Mouse (Mus musculus): ENCODE results near the gene Wipf2. TPM values are rescaled to one million over a fixed set of nuclear protein-coding genes. Genes with fewer than 3 reads are reported as not detected.

Gene Wipf2
- polyA plus RNA-seq, 1 experiment from 2014 or later, result 2.2 TPM

DNA sequence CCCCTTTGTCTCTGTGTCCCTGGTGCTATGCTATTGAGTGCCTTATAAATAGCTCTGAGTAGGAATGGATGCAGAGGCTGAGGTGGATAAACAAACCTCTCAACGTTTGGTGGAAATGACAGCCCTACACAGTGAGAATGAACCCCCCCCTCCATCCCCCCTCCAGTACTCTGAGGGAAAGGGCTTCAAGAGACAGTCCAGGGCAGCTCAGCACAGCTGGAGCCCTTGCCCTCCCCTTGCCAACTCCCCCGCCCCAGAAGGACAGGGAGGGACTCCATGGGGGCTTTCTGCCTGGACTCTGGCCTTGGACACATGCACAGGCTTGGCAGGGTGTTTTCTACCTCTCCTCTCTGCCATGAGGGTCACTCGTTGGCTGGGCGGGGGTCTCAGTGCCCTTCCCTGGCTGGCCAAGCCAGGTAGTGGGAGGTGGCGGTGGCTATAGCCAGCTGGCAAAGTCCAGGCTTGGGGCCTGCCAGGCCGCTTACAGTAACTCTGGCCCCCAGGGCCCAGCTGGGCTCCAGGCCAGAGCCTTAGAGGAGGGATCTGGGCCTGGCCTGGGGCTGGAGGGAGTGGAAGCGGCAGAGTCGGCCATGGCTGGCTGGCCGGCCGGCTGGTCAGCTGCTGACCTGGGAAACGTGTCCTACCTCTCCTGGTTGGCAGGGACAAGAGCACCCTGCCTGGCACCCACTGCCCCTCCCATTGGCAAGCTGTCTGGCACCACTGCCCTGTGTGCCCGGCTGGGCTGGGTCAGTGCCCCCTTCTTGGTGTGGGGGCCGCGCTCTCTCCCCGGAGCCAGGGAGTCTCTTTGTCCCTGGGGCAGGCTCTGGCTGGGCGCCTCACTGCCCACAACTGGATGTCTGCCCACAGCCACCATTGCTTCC lies 87.8 kb downstream of the Wipf2 start:
- H3K27me3 ChIP-seq (replicated peaks), result peaks cover 20% of the 10 kb centered on the region
- peak overlapping the region; percentile 48 for H3K27ac ChIP-seq
- H3K4me2 ChIP-seq, result no peak overlapping the region
- no peaks in the 10 kb centered on the region for H3K9me3 ChIP-seq (replicated peaks)
- no peak overlapping the region for H3K9ac ChIP-seq
- no peak for ATAC-seq
- no peak overlapping the region for H3K4me3 ChIP-seq
- H3K4me1 ChIP-seq, result peaks cover 80% of the 10 kb centered on the region
- 72% methylated on average over 16 of the region's 16 CpGs for WGBS (ENCODE audit: insufficient replicate concordance)
- peaks cover 7% of the 10 kb centered on the region; the same call in 1 of the 2 replicates for H3K36me3 ChIP-seq

DNA sequence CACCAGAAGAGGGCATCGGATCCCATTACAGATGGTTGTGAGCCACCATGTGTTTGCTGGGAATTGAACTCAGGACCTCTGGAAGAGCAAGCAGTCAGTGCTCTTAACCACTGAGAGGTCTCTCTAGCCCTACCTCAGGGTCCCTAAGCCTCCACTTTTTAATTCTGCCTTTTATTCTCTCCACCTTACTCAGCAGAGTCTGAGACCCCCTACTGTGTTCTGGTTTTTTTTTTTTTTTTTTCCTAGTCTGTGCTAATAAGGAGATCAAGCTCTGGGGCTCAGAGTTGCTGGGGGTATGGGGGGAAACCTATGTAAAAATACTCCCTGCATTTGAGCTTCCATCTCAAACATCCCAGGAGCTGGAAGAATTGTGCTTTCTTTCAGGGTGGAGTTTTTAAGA lies 88.7 kb downstream of the Wipf2 start:
- H3K4me2 ChIP-seq, result no peak overlapping the region
- H3K4me1 ChIP-seq, result peaks cover 80% of the 10 kb centered on the region
- H3K9ac ChIP-seq, result no peak overlapping the region
- H3K36me3 ChIP-seq, result peaks cover 7% of the 10 kb centered on the region; the same call in 1 of the 2 replicates
- no peak for ATAC-seq
- WGBS (ENCODE audit: insufficient replicate concordance), result 78% methylated on average over 1 of the region's 1 CpGs
- peaks cover 20% of the 10 kb centered on the region for H3K27me3 ChIP-seq (replicated peaks)
- no peak overlapping the region for H3K4me3 ChIP-seq
- H3K9me3 ChIP-seq (replicated peaks), result no peaks in the 10 kb centered on the region
- 0 out of 2 replicates have a peak overlapping the region, but pooled peaks have one; percentile 14 for H3K27ac ChIP-seq

DNA sequence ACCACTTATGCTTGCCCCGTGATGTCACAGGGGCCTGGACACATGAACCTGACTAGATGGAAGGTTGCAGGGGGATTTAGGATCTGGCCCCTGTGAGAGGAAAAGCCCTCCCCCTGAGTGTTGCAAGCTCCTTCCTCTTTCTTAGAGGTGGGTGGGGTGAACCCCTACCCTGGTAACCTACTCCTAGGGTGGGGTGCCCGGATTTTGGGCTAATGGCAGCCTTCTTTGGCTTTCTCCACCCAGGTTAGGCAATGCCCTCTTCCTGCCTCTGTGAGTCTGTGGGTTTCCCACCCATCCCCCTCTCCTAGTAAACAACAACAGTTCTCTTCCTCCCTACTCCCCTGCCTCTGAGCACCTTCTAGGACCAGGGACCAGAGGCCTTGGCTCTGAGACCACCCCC lies 89.3 kb downstream of the Wipf2 start:
- H3K27ac ChIP-seq, result peak overlapping the region; percentile 66; the same call in 1 of the 2 replicates
- H3K4me1 ChIP-seq, result peaks cover 73% of the 10 kb centered on the region

DNA sequence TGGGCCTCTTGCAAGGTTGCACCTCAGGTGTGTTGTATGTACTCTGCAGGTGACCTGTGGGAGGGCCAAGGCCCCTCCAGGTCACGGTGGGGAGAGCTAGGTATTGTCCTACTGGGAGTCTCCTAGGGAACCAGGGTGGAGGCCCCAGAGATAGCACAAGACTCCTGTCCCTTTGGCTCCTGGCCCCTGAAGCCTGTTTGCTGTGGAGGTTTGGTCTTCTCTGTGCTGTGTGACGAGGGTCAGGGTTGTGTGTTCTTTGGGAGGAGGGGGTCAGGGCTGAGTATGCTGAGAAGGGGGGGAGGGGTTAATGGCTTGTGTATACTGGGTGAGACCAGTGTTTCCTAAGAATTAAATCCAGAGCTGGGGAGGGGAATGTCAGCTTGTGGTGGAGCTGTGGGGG lies 89.9 kb downstream of the Wipf2 start:
- Histone ChIP-seq H3K9ac (no peak overlapping the region), H3K4me3 (no peak overlapping the region), H3K27me3 (replicated peaks) (peaks cover 20% of the 10 kb centered on the region), H3K4me1 (peaks cover 67% of the 10 kb centered on the region), H3K36me3 (peaks cover 7% of the 10 kb centered on the region; the same call in 1 of the 2 replicates), H3K27ac (peak overlapping the region; percentile 66; the same call in 1 of the 2 replicates), H3K4me2 (peak overlapping the region; percentile 36; the same call in 1 of the 2 replicates), H3K9me3 (replicated peaks) (no peaks in the 10 kb centered on the region)
- 29% methylated on average over 2 of the region's 2 CpGs for WGBS (ENCODE audit: insufficient replicate concordance)
- ATAC-seq, result peak; percentile 48

More for the DNA sequence above, 89.3 kb downstream of the Wipf2 start:
- ATAC-seq, result no peak
- Histone ChIP-seq H3K9me3 (replicated peaks) (no peaks in the 10 kb centered on the region), H3K27me3 (replicated peaks) (peaks cover 20% of the 10 kb centered on the region), H3K4me3 (no peak overlapping the region), H3K4me2 (no peak overlapping the region), H3K9ac (no peak overlapping the region), H3K36me3 (peaks cover 7% of the 10 kb centered on the region; the same call in 1 of the 2 replicates)
- WGBS (ENCODE audit: insufficient replicate concordance), result 35% methylated on average over 2 of the region's 2 CpGs

DNA sequence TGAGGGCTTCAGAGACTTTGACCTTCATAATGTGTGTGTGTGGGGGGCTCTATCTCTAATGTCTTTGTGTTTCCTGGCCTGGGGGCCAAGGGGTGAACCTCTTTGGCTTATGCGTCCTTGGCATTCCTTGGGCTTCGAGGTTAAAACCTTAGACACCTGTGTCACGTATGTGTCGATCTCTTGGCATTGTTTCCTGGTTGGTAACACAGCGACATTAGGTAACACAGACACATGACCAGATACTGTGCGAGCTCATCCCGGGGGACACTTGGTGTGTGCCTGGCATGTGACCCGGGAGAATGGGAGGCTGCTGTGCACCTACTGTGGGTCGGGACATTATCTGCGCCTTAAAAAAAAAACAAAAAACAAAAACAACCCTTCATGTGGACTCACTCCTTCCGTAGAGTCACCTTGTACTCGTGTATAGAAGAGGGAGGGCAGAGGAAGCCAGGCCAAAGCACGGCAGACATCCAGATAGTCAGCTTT lies 90.4 kb downstream of the Wipf2 start:
- H3K4me3 ChIP-seq, result no peak overlapping the region
- peaks cover 20% of the 10 kb centered on the region for H3K27me3 ChIP-seq (replicated peaks)
- peaks cover 64% of the 10 kb centered on the region for H3K4me1 ChIP-seq
- peaks cover 7% of the 10 kb centered on the region; the same call in 1 of the 2 replicates for H3K36me3 ChIP-seq
- H3K9ac ChIP-seq, result no peak overlapping the region; the same call in 1 of the 2 replicates
- no peak for ATAC-seq
- 24% methylated on average over 13 of the region's 13 CpGs for WGBS (ENCODE audit: insufficient replicate concordance)
- H3K27ac ChIP-seq, result peak overlapping the region; percentile 66; the same call in 1 of the 2 replicates
- H3K4me2 ChIP-seq, result peak overlapping the region; percentile 36
- H3K9me3 ChIP-seq (replicated peaks), result no peaks in the 10 kb centered on the region

DNA sequence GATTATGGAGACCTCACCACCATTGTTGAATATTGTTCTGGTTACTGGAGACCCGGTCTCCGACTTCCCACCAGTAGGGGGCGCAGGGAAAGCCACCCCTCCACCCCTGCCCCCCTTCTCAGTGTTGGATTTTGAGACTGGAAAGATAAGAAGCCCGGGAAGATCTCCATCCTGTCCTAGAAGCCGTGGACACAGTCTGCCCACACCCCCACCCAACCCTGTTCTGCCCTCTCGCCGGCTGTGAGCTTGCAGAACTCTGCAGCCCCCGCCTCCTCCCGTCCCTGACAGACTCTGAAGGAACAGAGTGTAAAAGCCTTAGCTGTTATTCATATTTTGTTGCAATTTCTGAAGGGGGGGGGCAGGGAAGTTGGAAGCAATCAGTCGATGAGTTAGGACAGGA lies 90.9 kb downstream of the Wipf2 start:
- Histone ChIP-seq H3K4me1 (peaks cover 64% of the 10 kb centered on the region), H3K27me3 (replicated peaks) (peaks cover 19% of the 10 kb centered on the region), H3K9ac (0 out of 2 replicates have a peak overlapping the region, but pooled peaks have one; percentile 20), H3K4me2 (peak overlapping the region; percentile 36), H3K4me3 (no peak overlapping the region), H3K9me3 (replicated peaks) (no peaks in the 10 kb centered on the region), H3K27ac (peak overlapping the region; percentile 66), H3K36me3 (peaks cover 7% of the 10 kb centered on the region; the same call in 1 of the 2 replicates)
- ATAC-seq, result peak; percentile 36
- WGBS (ENCODE audit: insufficient replicate concordance), result 11% methylated on average over 10 of the region's 10 CpGs

Other genes starting within 250 kb of the Wipf2 start
- gene Gm12355, start 238.0 kb upstream of the Wipf2 start, polyA plus RNA-seq (2016; fragmentation: Nextera tagmentation; extraction: Ambion mirVana), result 0.87 and 0.96 TPM in 2 replicates
- gene Gsdma3, start 237.3 kb upstream of the Wipf2 start, polyA plus RNA-seq (2016; fragmentation: Nextera tagmentation; extraction: Ambion mirVana), result not detected in 2 replicates
- not detected in 2 replicates for gene Gsdma2, start 216.9 kb upstream of the Wipf2 start, polyA plus RNA-seq (2016; fragmentation: Nextera tagmentation; extraction: Ambion mirVana)
- gene Gsdma, start 199.3 kb upstream of the Wipf2 start, polyA plus RNA-seq (2016; fragmentation: Nextera tagmentation; extraction: Ambion mirVana), result not detected in 2 replicates
- gene Psmd3, start 181.1 kb upstream of the Wipf2 start, polyA plus RNA-seq (2016; fragmentation: Nextera tagmentation; extraction: Ambion mirVana), result 201 and 202 TPM in 2 replicates
- gene Csf3, start 162.4 kb upstream of the Wipf2 start, polyA plus RNA-seq (2016; fragmentation: Nextera tagmentation; extraction: Ambion mirVana), result not detected in 2 replicates
- 42.0 and 43.7 TPM in 2 replicates for gene Med24, start 134.2 kb upstream of the Wipf2 start, polyA plus RNA-seq (2016; fragmentation: Nextera tagmentation; extraction: Ambion mirVana)
- gene Thra, start 123.0 kb upstream of the Wipf2 start, polyA plus RNA-seq (2016; fragmentation: Nextera tagmentation; extraction: Ambion mirVana), result 13.0 and 13.3 TPM in 2 replicates
- gene Nr1d1, start 88.3 kb upstream of the Wipf2 start, polyA plus RNA-seq (2016; fragmentation: Nextera tagmentation; extraction: Ambion mirVana), result 1.3 and 1.4 TPM in 2 replicates
- 11.5 and 11.7 TPM in 2 replicates for gene Msl1, start 68.1 kb upstream of the Wipf2 start, polyA plus RNA-seq (2016; fragmentation: Nextera tagmentation; extraction: Ambion mirVana)
- gene Casc3, start 58.7 kb upstream of the Wipf2 start, polyA plus RNA-seq (2016; fragmentation: Nextera tagmentation; extraction: Ambion mirVana), result 26.4 and 29.7 TPM in 2 replicates
- 0.21 and 0.24 TPM in 2 replicates for gene Rapgefl1, start 26.9 kb upstream of the Wipf2 start, polyA plus RNA-seq (2016; fragmentation: Nextera tagmentation; extraction: Ambion mirVana)
- 86.5 and 89.9 TPM in 2 replicates for gene Cdc6, start 44.2 kb downstream of the Wipf2 start, polyA plus RNA-seq (2016; fragmentation: Nextera tagmentation; extraction: Ambion mirVana)
- 6.8 and 7.1 TPM in 2 replicates for gene Rara, start 64.2 kb downstream of the Wipf2 start, polyA plus RNA-seq (2016; fragmentation: Nextera tagmentation; extraction: Ambion mirVana)
- gene Gjd3, start 119.4 kb downstream of the Wipf2 start, polyA plus RNA-seq (2016; fragmentation: Nextera tagmentation; extraction: Ambion mirVana), result not detected in 2 replicates
- 249 and 261 TPM in 2 replicates for gene Top2a, start 160.6 kb downstream of the Wipf2 start, polyA plus RNA-seq (2016; fragmentation: Nextera tagmentation; extraction: Ambion mirVana)
- 236 TPM in 2 replicates for gene Igfbp4, start 177.6 kb downstream of the Wipf2 start, polyA plus RNA-seq (2016; fragmentation: Nextera tagmentation; extraction: Ambion mirVana)
- 0.17 and 0.39 TPM in 2 replicates for gene Tns4, start 225.7 kb downstream of the Wipf2 start, polyA plus RNA-seq (2016; fragmentation: Nextera tagmentation; extraction: Ambion mirVana)

Measured in liver, embryonic 12.5 days (tissue).